Mouse (Mus musculus) ES-Bruce4 (cell line): ENCODE measurements around the gene Btnl4. TPM values are rescaled to one million over a fixed set of nuclear protein-coding genes. Genes with fewer than 3 reads are reported as not detected.
"Not testable (repeated sequence)": the region's sequence is repeated elsewhere in the genome, so short reads cannot be mapped to it uniquely, and the experiment has no call there.

Source experiments
- H3K27ac ChIP-seq: 2 replicates; pipeline ENCODE4 v1.5.1; 2012; ENCODE audit warnings: low read length, inconsistent platforms; ENCODE audit not compliant: insufficient read depth
- H3K27me3 ChIP-seq: 2 replicates; pipeline ENCODE4 v1.6.1; 2012; ENCODE audit warnings: mild to moderate bottlenecking, low read length, inconsistent platforms; ENCODE audit not compliant: control insufficient read depth, poor library complexity, insufficient read depth, severe bottlenecking
- H3K36me3 ChIP-seq: 2 replicates; pipeline ENCODE4 v1.6.1; 2012; ENCODE audit warnings: inconsistent platforms, mild to moderate bottlenecking, low read length, moderate library complexity; ENCODE audit not compliant: control insufficient read depth, poor library complexity, insufficient read depth, severe bottlenecking
- H3K4me1 ChIP-seq: one replicate; pipeline ENCODE4 v1.8.1; 2011; ENCODE audit warnings: low read length; ENCODE audit not compliant: control insufficient read depth, insufficient read depth
- H3K4me3 ChIP-seq: 2 replicates; pipeline ENCODE4 v1.5.1; 2011; ENCODE audit warnings: low read depth, mild to moderate bottlenecking, low read length
- H3K9ac ChIP-seq: 2 replicates; pipeline ENCODE4 v1.6.1; 2012; ENCODE audit warnings: low read depth, mild to moderate bottlenecking, inconsistent platforms; ENCODE audit not compliant: poor library complexity, severe bottlenecking
- H3K9me3 ChIP-seq: replicated peaks from 2 replicates; pipeline ENCODE4 v1.6.1; 2012; ENCODE audit warnings: mild to moderate bottlenecking, low read length, inconsistent platforms; ENCODE audit not compliant: control insufficient read depth, poor library complexity, insufficient read depth, severe bottlenecking
- CTCF ChIP-seq: IDR thresholded peaks from one replicate; pipeline ENCODE4 v1.8.1; 2011; ENCODE audit warnings: low read depth, low read length
- EP300 ChIP-seq: IDR thresholded peaks from 2 replicates; pipeline ENCODE4 v1.6.1; 2011; ENCODE audit warnings: low read depth, low read length; ENCODE audit not compliant: insufficient read depth
- POLR2A ChIP-seq: IDR thresholded peaks from one replicate; pipeline ENCODE4 v1.8.1; 2011; ENCODE audit warnings: low read length; ENCODE audit not compliant: insufficient read depth
- polyA plus RNA-seq: library from polyadenylated mRNA; stranded (reverse); fragments of >200 nt; gene quantifications from 2 replicates; pipeline ENCODE4 v1.2.4, GENCODE M21; 2011; ENCODE audit warnings: low read depth; ENCODE audit not compliant: missing spikeins, insufficient read depth, insufficient read length

Gene Btnl4
- polyA plus RNA-seq, 1 experiment = not detected

DNA sequence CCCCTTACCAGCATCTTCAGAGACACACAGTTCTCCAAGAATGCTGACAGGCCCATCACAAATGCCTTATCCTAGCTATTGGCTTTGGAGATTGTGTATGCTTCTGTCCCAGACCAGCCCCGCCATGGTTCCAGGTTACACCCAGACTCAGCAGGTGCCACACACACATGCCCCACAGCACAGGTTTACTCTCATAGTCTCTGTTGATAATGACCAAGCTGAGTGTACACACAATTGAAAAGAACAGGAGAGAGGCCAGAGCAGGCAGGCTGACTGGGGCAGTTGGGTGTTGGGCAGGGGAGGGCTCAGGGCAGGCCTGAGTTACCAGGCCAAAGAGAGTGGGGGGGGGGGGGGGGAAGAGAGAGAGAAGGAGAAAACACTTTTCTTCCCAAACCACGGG, 691 bp downstream of the Btnl4 start:
- Histone ChIP-seq H3K36me3 (no peaks in the 10 kb centered on the region), H3K27me3 (no peaks in the 10 kb centered on the region), H3K4me1 (no peaks in the 10 kb centered on the region), H3K4me3 (no peak overlapping the region), H3K9me3 (no peaks in the 10 kb centered on the region), H3K9ac (no peak overlapping the region), H3K27ac (no peak overlapping the region)
- TF ChIP-seq POLR2A = no peak
- no peak for TF ChIP-seq EP300
- TF ChIP-seq CTCF = no peak

GRCm38 (mm10) chr17:34475060-34475459, 2.1 kb downstream of the Btnl4 start:
- Histone ChIP-seq H3K4me1 (no peaks in the 10 kb centered on the region), H3K36me3 (no peaks in the 10 kb centered on the region), H3K27me3 (no peaks in the 10 kb centered on the region), H3K9me3 (no peaks in the 10 kb centered on the region), H3K27ac (no peak overlapping the region), H3K4me3 (no peak overlapping the region), H3K9ac (no peak overlapping the region)
- no peak for TF ChIP-seq EP300
- TF ChIP-seq POLR2A = no peak
- no peak for TF ChIP-seq CTCF

DNA sequence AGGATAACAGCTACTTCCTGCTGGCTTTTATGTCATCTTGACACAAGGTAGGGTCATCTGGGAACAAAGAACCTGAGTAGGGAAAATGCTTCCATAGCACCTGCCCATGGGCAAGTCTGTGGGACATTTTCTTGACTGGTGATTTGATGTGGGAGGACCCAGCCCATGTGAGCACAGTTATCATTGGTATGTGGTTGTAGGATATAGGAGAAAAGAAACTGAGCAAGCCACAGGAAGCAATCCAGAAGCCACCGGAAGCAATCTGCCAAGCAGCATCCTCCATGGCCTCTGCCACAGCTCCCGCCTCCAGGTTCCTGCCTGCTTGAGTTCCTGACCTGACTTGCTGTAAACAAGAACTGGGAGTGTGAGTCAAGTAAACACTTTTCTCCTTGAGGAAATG, 6.6 kb downstream of the Btnl4 start:
- H3K9me3 ChIP-seq = no peaks in the 10 kb centered on the region
- no peak for TF ChIP-seq CTCF
- TF ChIP-seq POLR2A = no peak
- no peak for TF ChIP-seq EP300
- no peaks in the 10 kb centered on the region for H3K36me3 ChIP-seq
- no peaks in the 10 kb centered on the region for H3K27me3 ChIP-seq
- no peaks in the 10 kb centered on the region for H3K4me1 ChIP-seq
- H3K4me3 ChIP-seq = no peak overlapping the region
- H3K27ac ChIP-seq = no peak overlapping the region
- no peak overlapping the region for H3K9ac ChIP-seq

DNA sequence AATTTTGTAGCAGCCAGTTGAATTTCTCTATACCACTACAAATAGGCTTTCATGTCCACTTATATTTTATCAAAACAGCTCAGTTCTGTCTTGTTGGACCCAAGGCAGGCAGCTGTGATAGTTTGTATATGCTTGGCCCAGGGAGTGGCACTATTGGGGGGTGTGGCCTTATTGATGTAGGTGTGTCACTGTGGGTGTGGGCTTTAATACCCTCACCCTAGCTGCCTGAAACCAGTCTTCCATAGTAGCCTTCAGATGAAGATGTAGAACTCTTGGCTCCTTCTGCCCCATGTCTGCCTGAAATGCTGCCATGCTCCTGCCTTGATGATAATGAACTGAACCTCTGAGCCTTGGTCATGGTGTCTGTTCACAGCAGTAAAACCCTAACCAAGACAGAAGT, 11.2 kb downstream of the Btnl4 start:
- H3K9me3 ChIP-seq, H3K4me1 ChIP-seq, H3K9ac ChIP-seq, H3K27ac ChIP-seq, H3K4me3 ChIP-seq, H3K27me3 ChIP-seq, H3K36me3 ChIP-seq: not testable (repeated sequence)

- H3K27me3 ChIP-seq = no peaks in the 10 kb centered on the region
- H3K36me3 ChIP-seq = no peaks in the 10 kb centered on the region
- TF ChIP-seq CTCF (no peak), EP300 (no peak), POLR2A (no peak)
- H3K4me3 ChIP-seq = no peak overlapping the region
- no peak overlapping the region for H3K9ac ChIP-seq
- H3K27ac ChIP-seq = no peak overlapping the region
- no peaks in the 10 kb centered on the region for H3K9me3 ChIP-seq
- no peaks in the 10 kb centered on the region for H3K4me1 ChIP-seq
Observed at GRCm38 (mm10) chr17:34459255-34459654, 17.9 kb downstream of the Btnl4 start.

DNA sequence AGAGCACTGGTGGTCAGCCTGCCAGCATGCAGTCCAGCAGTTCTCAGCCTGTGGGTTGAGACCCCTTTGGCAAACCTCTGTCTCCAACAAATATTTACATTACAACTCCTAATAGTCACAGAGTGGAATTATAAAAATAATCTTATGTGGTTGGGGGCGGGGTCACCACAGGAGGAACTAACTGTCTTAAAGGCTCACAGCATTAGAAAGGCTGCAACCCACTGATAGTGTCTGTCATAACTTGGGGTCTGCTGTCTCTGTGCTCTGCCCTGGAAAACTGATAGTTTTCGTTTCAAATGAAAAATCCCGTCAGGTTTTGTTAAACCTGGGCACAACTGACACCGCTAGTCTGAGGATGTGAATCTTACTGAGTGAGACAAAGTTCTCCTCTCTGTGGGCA, 19.4 kb downstream of the Btnl4 start:
- Histone ChIP-seq H3K9ac (no peak overlapping the region), H3K36me3 (no peaks in the 10 kb centered on the region), H3K4me3 (no peak overlapping the region), H3K4me1 (no peaks in the 10 kb centered on the region), H3K27me3 (no peaks in the 10 kb centered on the region), H3K27ac (no peak overlapping the region), H3K9me3 (no peaks in the 10 kb centered on the region)
- no peak for TF ChIP-seq POLR2A
- TF ChIP-seq EP300 = no peak
